ENCODE assay signal across 8 mouse cellular contexts in the genomic region with DNA sequence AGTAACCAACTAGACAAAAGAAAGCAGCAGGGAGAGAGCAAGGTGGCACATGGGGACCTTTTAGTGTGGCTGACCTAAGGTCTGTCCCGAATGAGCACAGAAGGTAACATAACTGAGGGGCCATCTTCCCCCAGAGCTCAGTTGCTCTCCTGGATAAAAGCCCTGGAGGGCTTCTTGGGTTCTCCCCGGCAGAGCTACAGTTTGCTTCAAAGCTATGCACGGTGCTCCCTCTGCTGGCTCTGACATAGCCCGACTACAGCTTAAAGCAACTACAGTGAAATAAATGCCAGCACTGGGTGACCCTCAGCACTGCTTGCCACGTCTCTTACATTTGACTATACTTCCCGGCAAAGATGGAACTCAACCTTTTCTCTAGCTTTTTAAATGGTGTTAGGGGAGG. TPM values are rescaled to one million over a fixed set of nuclear protein-coding genes. Genes with fewer than 3 reads are reported as not detected.
DNase-seq lines count a peak whose midpoint lies in the region; ATAC-seq and TF ChIP-seq lines count a peak whose summit lies in the region.

No protein-coding gene starts in this region.

- no peak overlapping the region for H3K9ac ChIP-seq in heart, embryonic 12.5 days
- no peak overlapping the region for H3K9ac ChIP-seq in liver, embryonic 16.5 days (ENCODE audit: low read depth, low read length)
- no peak overlapping the region for H3K9ac ChIP-seq in neural tube, embryonic 15.5 days (replicated peaks)

- H3K27me3 ChIP-seq in heart, embryonic 12.5 days (replicated peaks): 0 out of 2 replicates have a peak, but pooled peaks cover 4% of the 10 kb centered on the region
- H3K27me3 ChIP-seq in liver, embryonic 16.5 days (ENCODE audit: control insufficient read depth, insufficient read depth, low read depth, low read length): no peaks in the 10 kb centered on the region
- 0 out of 2 replicates have a peak, but pooled peaks cover 5% of the 10 kb centered on the region for H3K27me3 ChIP-seq in neural tube, embryonic 15.5 days (replicated peaks)

- no peak overlapping the region for H3K4me2 ChIP-seq in heart, embryonic 12.5 days
- no peak overlapping the region for H3K4me2 ChIP-seq in liver, embryonic 16.5 days (ENCODE audit: low read depth, low read length)
- no peak overlapping the region; the same call in 1 of the 2 replicates for H3K4me2 ChIP-seq in neural tube, embryonic 15.5 days

- DNase-seq in 416B (ENCODE audit: low read depth): peak; percentile 24
- peak; percentile 73 for DNase-seq in NIH3T3 (ENCODE audit: low read depth)
- DNase-seq in kidney, postnatal 25 days: peak; percentile 53 to 72

- H3K27ac ChIP-seq in cortical plate, adult 2 months (ENCODE audit: insufficient read depth, low read length): no peak overlapping the region
- H3K27ac ChIP-seq in heart, embryonic 12.5 days (ENCODE audit: poor library complexity, severe bottlenecking): no peak overlapping the region
- H3K27ac ChIP-seq in liver, embryonic 16.5 days (ENCODE audit: low read length): no peak overlapping the region
- H3K27ac ChIP-seq in neural tube, embryonic 15.5 days (replicated peaks): no peak overlapping the region

- TF ChIP-seq CTCF in cortical plate, adult 2 months (IDR thresholded peaks at IDR 0.05; ENCODE audit: extremely low read depth, insufficient read depth, low read length): peak; percentile 85

- no peaks in the 10 kb centered on the region for H3K4me1 ChIP-seq in cortical plate, adult 2 months (ENCODE audit: control insufficient read depth, insufficient read depth, low read length)
- H3K4me1 ChIP-seq in heart, embryonic 12.5 days (replicated peaks): peaks cover 8% of the 10 kb centered on the region; the same call in 1 of the 2 replicates
- H3K4me1 ChIP-seq in liver, embryonic 16.5 days (ENCODE audit: control insufficient read depth, low read depth, low read length): no peaks in the 10 kb centered on the region
- H3K4me1 ChIP-seq in neural tube, embryonic 15.5 days: no peaks in the 10 kb centered on the region; the same call in 1 of the 2 replicates

- no peak overlapping the region for H3K4me3 ChIP-seq in cortical plate, adult 2 months (ENCODE audit: insufficient read depth, low read length)
- H3K4me3 ChIP-seq in heart, embryonic 12.5 days: no peak overlapping the region
- no peak overlapping the region for H3K4me3 ChIP-seq in liver, embryonic 16.5 days (ENCODE audit: low read depth, low read length)
- no peak overlapping the region for H3K4me3 ChIP-seq in neural tube, embryonic 15.5 days (replicated peaks)

- H3K36me3 ChIP-seq in heart, embryonic 12.5 days: no peaks in the 10 kb centered on the region
- H3K36me3 ChIP-seq in liver, embryonic 16.5 days (ENCODE audit: control insufficient read depth, insufficient read depth): no peaks in the 10 kb centered on the region
- no peaks in the 10 kb centered on the region for H3K36me3 ChIP-seq in neural tube, embryonic 15.5 days

- peak; percentile 57; the same call in 1 of the 2 replicates for ATAC-seq in heart, embryonic 12.5 days (ENCODE audit: insufficient number of reproducible peaks, low FRiP score)
- peak; percentile 19; the same call in 1 of the 2 replicates for ATAC-seq in liver, embryonic 16.5 days (ENCODE audit: low read depth)
- peak; percentile 90 for ATAC-seq in neural tube, embryonic 15.5 days (ENCODE audit: low FRiP score)
- no peak for ATAC-seq in activated CD4-positive, CD25-positive, alpha-beta regulatory T cell, adult 4 months

- no peak for TF ChIP-seq POLR2A in cortical plate, adult 2 months (IDR thresholded peaks at IDR 0.05; ENCODE audit: extremely low read depth, insufficient read depth, low read length)

- no peaks in the 10 kb centered on the region for H3K9me3 ChIP-seq in heart, embryonic 12.5 days (replicated peaks)
- H3K9me3 ChIP-seq in liver, embryonic 16.5 days (replicated peaks; ENCODE audit: control insufficient read depth, low read length): no peaks in the 10 kb centered on the region
- no peaks in the 10 kb centered on the region for H3K9me3 ChIP-seq in neural tube, embryonic 15.5 days (replicated peaks)

- WGBS in heart, embryonic 12.5 days: 9% methylated on average over 6 of the region's 6 CpGs
- 8% methylated on average over 6 of the region's 6 CpGs for WGBS in liver, embryonic 16.5 days (ENCODE audit: insufficient replicate concordance)
- 11% methylated on average over 6 of the region's 6 CpGs for WGBS in neural tube, embryonic 15.5 days

RNA-seq across cellular contexts. Expression of a gene that starts 6.0 kb away (rescaled TPM):
- polyA plus RNA-seq in cortical plate, adult 2 months (2012; rRNA removed): 0.75 and 1.4 TPM in 2 replicates
- polyA plus RNA-seq in heart, embryonic 12.5 days (2016; fragmentation: Nextera tagmentation; extraction: Ambion mirVana): 0.60 TPM in 1 of 2 replicates, not detected in the other
- 0.18 TPM in 1 of 2 replicates, not detected in the other for polyA plus RNA-seq in liver, embryonic 16.5 days (2015; fragmentation: Nextera tagmentation; extraction: Ambion mirVana)
- 1.4 TPM in 2 replicates for polyA plus RNA-seq in neural tube, embryonic 15.5 days (2015; fragmentation: Nextera tagmentation; extraction: Ambion mirVana)
- not detected for polyA plus RNA-seq in activated CD4-positive, CD25-positive, alpha-beta regulatory T cell, adult 4 months (2017; shearing (Covaris generic))
